ENCODE assay signal across 22 mouse cellular contexts in the genomic region with DNA sequence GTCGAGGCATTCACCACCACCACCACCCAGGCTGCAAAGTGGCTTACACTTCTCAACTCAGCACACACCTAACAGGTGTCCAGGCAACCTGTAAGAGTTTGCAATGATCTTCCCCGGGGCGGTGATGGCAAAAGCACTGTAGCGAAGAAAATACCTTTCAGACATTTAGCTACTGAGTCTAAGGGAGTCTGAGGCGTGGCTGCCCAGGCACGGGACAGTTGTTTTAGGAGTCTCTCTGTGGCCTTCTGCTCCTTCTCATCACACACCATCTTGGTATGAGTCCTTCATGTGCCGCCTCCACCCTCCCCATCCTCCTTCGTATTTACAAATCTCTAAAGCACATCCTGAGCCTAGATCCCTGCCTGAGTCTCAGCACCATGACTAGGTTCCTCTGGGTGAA.
DNase-seq lines count a peak whose midpoint lies in the region; ATAC-seq and TF ChIP-seq lines count a peak whose summit lies in the region.
"Had no signal": no experiment of that assay in that cellular context is flagged by ENCODE, and none has a peak within 500 bp of the region (broad histone marks: within the 10 kb centered on the region; RNA-seq: fewer than 3 reads in every experiment).

No protein-coding gene starts in this region.

- peak; percentile 79 for DNase-seq in heart, adult 11 months
- DNase-seq in heart, postnatal 25 days (ENCODE audit: low spot score): no peak
- no peak for DNase-seq in liver, postnatal 0 days
- DNase-seq: adrenal gland, adult 2 months; adrenal gland, postnatal 14 days; cerebellum, adult 11 months; cerebellum, adult 2 months; cerebellum, adult 9-11 months; cerebellum, postnatal 25 days; gastrocnemius, postnatal 10 days; gastrocnemius, postnatal 36 days; heart, postnatal 36 days had no signal

- no peak for TF ChIP-seq CTCF in liver, postnatal 0 days (IDR thresholded peaks at IDR 0.05; ENCODE audit: low read depth)

- peak overlapping the region; percentile 23; the same call in 1 of the 2 replicates for H3K9ac ChIP-seq in liver, embryonic 12.5 days
- H3K9ac ChIP-seq in liver, postnatal 0 days (replicated peaks): no peak overlapping the region
- no peak overlapping the region for H3K9ac ChIP-seq in liver, embryonic 15.5 days
- H3K9ac ChIP-seq: embryonic facial prominence, embryonic 15.5 days; forebrain, embryonic 13.5 days; hindbrain, embryonic 14.5 days had no signal

- no peaks in the 10 kb centered on the region for H3K36me3 ChIP-seq in liver, embryonic 12.5 days
- no peaks in the 10 kb centered on the region for H3K36me3 ChIP-seq in liver, postnatal 0 days (replicated peaks; ENCODE audit: insufficient read depth, low read length)
- no peaks in the 10 kb centered on the region for H3K36me3 ChIP-seq in liver, embryonic 15.5 days (replicated peaks)
- H3K36me3 ChIP-seq: embryonic facial prominence, embryonic 15.5 days; forebrain, embryonic 10.5 days had no signal

- peak overlapping the region; percentile 50 for H3K4me2 ChIP-seq in liver, embryonic 12.5 days
- no peak overlapping the region for H3K4me2 ChIP-seq in liver, postnatal 0 days (ENCODE audit: low read depth, low read length)
- H3K4me2 ChIP-seq in liver, embryonic 15.5 days: peak overlapping the region; percentile 43
- H3K4me2 ChIP-seq: embryonic facial prominence, embryonic 15.5 days; forebrain, embryonic 13.5 days; heart, embryonic 11.5 days; hindbrain, embryonic 14.5 days had no signal

- ATAC-seq in liver, embryonic 12.5 days: peak; percentile 0; the same call in 1 of the 2 replicates
- no peak; the same call in 1 of the 2 replicates for ATAC-seq in liver, postnatal 0 days
- ATAC-seq in liver, embryonic 15.5 days (ENCODE audit: insufficient read depth): peak; percentile 59
- ATAC-seq in megakaryocyte-erythroid progenitor cell, adult 5-6 weeks (replicated peaks; ENCODE audit: low FRiP score, low TSS enrichment, poor library complexity, severe bottlenecking): no peak
- ATAC-seq: CD4-positive, CD25-positive, alpha-beta regulatory T cell, adult 4 months; forebrain, embryonic 13.5 days; forebrain, embryonic 16.5 days had no signal

- intact Hi-C loops in heart, postnatal 25 days (cut with DNase I): no loop called here

- H3K27me3 ChIP-seq in liver, embryonic 12.5 days (replicated peaks): no peaks in the 10 kb centered on the region; the same call in 1 of the 2 replicates
- H3K27me3 ChIP-seq in liver, postnatal 0 days (ENCODE audit: insufficient read depth, low read length): no peaks in the 10 kb centered on the region
- no peaks in the 10 kb centered on the region; the same call in 1 of the 2 replicates for H3K27me3 ChIP-seq in liver, embryonic 15.5 days
- H3K27me3 ChIP-seq: forebrain, embryonic 13.5 days had no signal

- no peaks in the 10 kb centered on the region for H3K9me3 ChIP-seq in liver, embryonic 12.5 days (replicated peaks)
- no peaks in the 10 kb centered on the region for H3K9me3 ChIP-seq in liver, postnatal 0 days (ENCODE audit: low read length)
- H3K9me3 ChIP-seq in liver, embryonic 15.5 days (replicated peaks): no peaks in the 10 kb centered on the region
- H3K9me3 ChIP-seq: embryonic facial prominence, embryonic 15.5 days; forebrain, embryonic 10.5 days; forebrain, embryonic 13.5 days had no signal

- peak overlapping the region; percentile 92 for H3K27ac ChIP-seq in liver, embryonic 12.5 days
- no peak overlapping the region for H3K27ac ChIP-seq in liver, postnatal 0 days (ENCODE audit: low read depth)
- peak overlapping the region; percentile 81 for H3K27ac ChIP-seq in liver, embryonic 15.5 days (replicated peaks)
- H3K27ac ChIP-seq: forebrain, embryonic 10.5 days; forebrain, embryonic 13.5 days; hindbrain, embryonic 14.5 days had no signal

- WGBS in liver, embryonic 12.5 days (ENCODE audit: insufficient replicate concordance): 59% methylated on average over 8 of the region's 8 CpGs
- 79% methylated on average over 8 of the region's 8 CpGs for WGBS in liver, postnatal 0 days (ENCODE audit: insufficient replicate concordance)
- WGBS in liver, embryonic 15.5 days (ENCODE audit: insufficient replicate concordance): 57% methylated on average over 8 of the region's 8 CpGs

- peaks cover 48% of the 10 kb centered on the region for H3K4me1 ChIP-seq in liver, embryonic 12.5 days
- no peaks in the 10 kb centered on the region for H3K4me1 ChIP-seq in liver, postnatal 0 days (ENCODE audit: insufficient read depth)
- H3K4me1 ChIP-seq in liver, embryonic 15.5 days (replicated peaks): peaks cover 29% of the 10 kb centered on the region

- no peak for TF ChIP-seq EP300 in liver, postnatal 0 days (IDR thresholded peaks at IDR 0.05; ENCODE audit: low read depth)

- H3K4me3 ChIP-seq in liver, embryonic 12.5 days: no peak overlapping the region
- H3K4me3 ChIP-seq in liver, postnatal 0 days (ENCODE audit: low read depth, low read length): no peak overlapping the region
- H3K4me3 ChIP-seq in liver, embryonic 15.5 days (replicated peaks): no peak overlapping the region
- H3K4me3 ChIP-seq: embryonic facial prominence, embryonic 15.5 days; forebrain, embryonic 10.5 days; forebrain, embryonic 13.5 days had no signal

Comparison
In these comparisons a context has a peak if more than half of its experiments do, and no peak if none do; other contexts are left out.
1. ATAC-seq: peak in liver, embryonic 12.5 days (single experiment) and liver, embryonic 15.5 days (single experiment); none in liver, postnatal 0 days (single experiment) and megakaryocyte-erythroid progenitor cell, adult 5-6 weeks (single experiment).